Mouse (Mus musculus) CH12.LX (cell line): ENCODE data around the gene Acsbg2.

Source experiments
- CHD2 ChIP-seq: IDR thresholded peaks from 2 replicates; pipeline ENCODE4 v1.6.1; 2011; ENCODE audit warnings: low read length, improper control_type of control experiment
- EP300 ChIP-seq: IDR thresholded peaks from 2 replicates; pipeline ENCODE4 v1.6.1; 2011; ENCODE audit warnings: low read length, improper control_type of control experiment
- RCOR1 ChIP-seq: conservative IDR thresholded peaks from 2 replicates; pipeline ENCODE4 v1.6.1; 2012; ENCODE audit warnings: low read depth, mild to moderate bottlenecking, inconsistent platforms, low read length, improper control_type of control experiment
- UBTF ChIP-seq: IDR thresholded peaks from 2 replicates; pipeline ENCODE4 v1.6.1; 2012; ENCODE audit warnings: low read depth, mild to moderate bottlenecking, inconsistent platforms, low read length, improper control_type of control experiment, moderate library complexity
- USF1 ChIP-seq: IDR thresholded peaks from 2 replicates; pipeline ENCODE4 v1.6.1; 2014; ENCODE audit warnings: low read depth, mild to moderate bottlenecking, inconsistent platforms, low read length, improper control_type of control experiment

DNA sequence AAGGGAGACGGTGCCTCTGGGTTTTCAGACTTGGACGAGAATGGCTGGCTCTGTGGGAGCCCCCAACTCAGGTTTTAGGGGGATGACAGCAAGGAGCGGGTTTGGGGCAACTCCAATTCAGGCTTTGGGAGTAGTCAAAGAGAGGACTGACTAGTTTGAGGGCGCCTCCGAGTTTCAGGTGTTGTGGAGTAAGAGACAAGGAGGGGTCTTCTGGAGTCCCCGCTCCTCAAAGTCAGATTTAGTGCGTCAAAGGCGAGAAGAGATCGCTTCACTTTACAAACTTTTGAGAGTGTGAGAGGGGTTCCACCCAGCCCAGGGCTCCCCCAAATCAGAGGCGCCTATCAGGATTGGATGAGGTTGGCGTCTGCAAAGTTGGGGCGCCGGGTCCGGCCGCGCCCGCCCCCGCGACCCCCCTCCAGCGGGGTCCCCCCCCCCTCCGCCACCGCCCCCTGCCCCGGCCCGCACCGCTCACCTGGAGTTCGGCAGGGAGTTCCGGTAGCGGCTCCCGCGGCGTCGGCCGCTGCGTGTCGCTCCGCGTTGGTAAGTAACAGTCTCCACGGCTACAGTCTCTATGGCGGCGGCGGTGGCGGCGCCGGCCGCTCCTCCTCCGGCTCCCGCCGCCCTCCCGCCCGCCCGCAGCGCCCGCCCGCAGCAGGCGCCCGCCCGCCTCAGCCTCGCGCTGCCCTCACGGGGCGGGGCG, 43.7 kb downstream of the Acsbg2 start, which contains the start of gene Rfx2:
- TF ChIP-seq UBTF, result no peak
- no peak for TF ChIP-seq CHD2
- TF ChIP-seq USF1, result no peak
- TF ChIP-seq RCOR1, result no peak
- TF ChIP-seq EP300, result no peak
